Mouse (Mus musculus) cerebellum, adult 2 months (tissue): ENCODE measurements at regions not wholly inside any gene's neighbourhood (a gene's known extent, or its start where the extent isn't known, plus 50 kb on each side); places are given as distances from the start of the nearest gene placed in this dataset.
A peak's percentile ranks its signal among the peaks of the same experiment; 100 is the strongest.

Experiments
- DNase-seq, 2 experiments: peaks; one replicate each; pipeline ENCODE4 v3.0.0; 2021
- H3K27ac ChIP-seq: fragments of 200-500 bp; 2 replicates; pipeline ENCODE4 v1.5.1; 2012; ENCODE audit warnings: low read length, control low read depth, inconsistent platforms; ENCODE audit not compliant: insufficient read depth
- H3K27me3 ChIP-seq: fragments of 200-500 bp; 2 replicates; pipeline ENCODE4 v1.6.1; 2012; ENCODE audit warnings: inconsistent platforms, mild to moderate bottlenecking, low read length, moderate library complexity; ENCODE audit not compliant: control insufficient read depth, insufficient read depth
- H3K4me1 ChIP-seq: fragments of 200-500 bp; 2 replicates; pipeline ENCODE4 v1.6.1; 2011; ENCODE audit warnings: low read length; ENCODE audit not compliant: control insufficient read depth, insufficient read depth
- H3K4me3 ChIP-seq: fragments of 200-500 bp; replicated peaks from 2 replicates; pipeline ENCODE3; 2011; ENCODE audit warnings: mild to moderate bottlenecking, low read depth, low read length, control low read depth; ENCODE audit not compliant: insufficient read depth
- CTCF ChIP-seq: fragments of 200-500 bp; IDR thresholded peaks from 2 replicates; pipeline ENCODE4 v1.5.1; 2011; ENCODE audit warnings: low read depth, mild to moderate bottlenecking, control low read depth, low read length, moderate library complexity, borderline replicate concordance; ENCODE audit not compliant: insufficient read depth
- POLR2A ChIP-seq: fragments of 200-500 bp; IDR thresholded peaks from 2 replicates; pipeline ENCODE4 v1.6.1; 2011; ENCODE audit warnings: low read length, control low read depth, borderline replicate concordance; ENCODE audit not compliant: insufficient read depth
- WGBS: fragments of 180-500 bp; shearing (Covaris S2); methylation state at CpG from one replicate; pipeline ENCODE4 v1.1.7; 2018; 5-methylcytosine and 5-hydroxymethylcytosine counted together

GRCm38 (mm10) chr3:14968345-14968744 is 82.3 kb downstream of the Car2 start:
- Histone ChIP-seq H3K4me1 (no peaks in the 10 kb centered on the region), H3K27me3 (no peaks in the 10 kb centered on the region), H3K4me3 (no peak overlapping the region), H3K27ac (no peak overlapping the region)
- no peak for TF ChIP-seq CTCF
- TF ChIP-seq POLR2A: no peak
- no peak for DNase-seq
- WGBS: 92% methylated on average over 1 of the region's 1 CpGs

DNA sequence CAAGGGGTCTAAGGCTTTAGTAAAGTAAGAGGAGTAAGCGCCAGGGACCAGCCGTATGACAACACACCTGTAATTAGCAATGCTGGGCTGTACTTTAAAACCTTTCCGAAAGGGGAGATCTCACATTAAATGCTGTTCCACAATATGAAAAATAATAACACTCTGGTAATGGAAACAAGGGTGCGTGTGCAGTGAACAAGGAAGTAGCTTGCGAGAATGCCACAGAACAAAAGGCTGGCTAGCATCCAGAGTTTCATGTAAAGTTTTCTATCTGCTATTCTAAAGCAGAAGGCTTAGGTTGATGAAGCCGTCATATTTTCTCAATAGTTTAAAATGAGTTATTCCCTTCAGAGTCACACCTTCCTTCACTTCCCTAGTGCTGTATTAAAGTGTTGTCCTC is 83.6 kb downstream of the Car2 start:
- TF ChIP-seq CTCF (no peak), POLR2A (no peak)
- Histone ChIP-seq H3K27ac (no peak overlapping the region), H3K4me1 (no peaks in the 10 kb centered on the region), H3K4me3 (no peak overlapping the region), H3K27me3 (no peaks in the 10 kb centered on the region)
- 88% methylated on average over 6 of the region's 6 CpGs for WGBS
- DNase-seq: no peak

GRCm38 (mm10) chr3:14971647-14972046 is 85.6 kb downstream of the Car2 start:
- DNase-seq: no peak
- WGBS: 94% methylated on average over 2 of the region's 2 CpGs
- no peak overlapping the region for H3K4me3 ChIP-seq
- no peak overlapping the region for H3K27ac ChIP-seq
- H3K4me1 ChIP-seq: no peaks in the 10 kb centered on the region
- TF ChIP-seq POLR2A (no peak), CTCF (no peak)
- H3K27me3 ChIP-seq: no peaks in the 10 kb centered on the region

- DNase-seq: no peak
- H3K27me3 ChIP-seq: no peaks in the 10 kb centered on the region
- H3K4me1 ChIP-seq: no peaks in the 10 kb centered on the region
- 94% methylated on average over 2 of the region's 2 CpGs for WGBS
- no peak overlapping the region for H3K27ac ChIP-seq
- H3K4me3 ChIP-seq: no peak overlapping the region
- TF ChIP-seq POLR2A (no peak), CTCF (no peak)
Measured at GRCm38 (mm10) chr3:14974758-14975157, 88.7 kb downstream of the Car2 start.

DNA sequence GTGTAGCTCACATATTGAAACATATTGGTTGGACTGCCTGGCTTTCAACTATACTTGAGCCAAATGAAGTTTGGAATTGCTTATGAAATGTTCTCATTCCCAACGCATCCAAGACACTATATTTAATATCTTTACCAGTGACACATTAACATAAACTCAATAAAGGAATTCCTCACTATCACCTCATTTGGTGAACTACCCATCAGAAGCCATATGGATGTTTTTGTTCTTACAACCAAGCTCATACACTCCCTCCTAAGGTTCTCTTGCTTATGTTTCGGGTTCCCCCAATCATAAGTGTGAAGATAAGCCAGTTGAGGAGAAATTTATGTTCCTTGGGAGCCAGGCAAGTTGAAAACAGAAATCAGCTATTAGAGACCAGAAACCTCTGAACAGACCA is 89.1 kb downstream of the Car2 start:
- Histone ChIP-seq H3K27ac (no peak overlapping the region), H3K27me3 (no peaks in the 10 kb centered on the region), H3K4me3 (no peak overlapping the region), H3K4me1 (no peaks in the 10 kb centered on the region)
- 95% methylated on average over 2 of the region's 2 CpGs for WGBS
- no peak for DNase-seq
- TF ChIP-seq POLR2A (no peak), CTCF (no peak)

DNA sequence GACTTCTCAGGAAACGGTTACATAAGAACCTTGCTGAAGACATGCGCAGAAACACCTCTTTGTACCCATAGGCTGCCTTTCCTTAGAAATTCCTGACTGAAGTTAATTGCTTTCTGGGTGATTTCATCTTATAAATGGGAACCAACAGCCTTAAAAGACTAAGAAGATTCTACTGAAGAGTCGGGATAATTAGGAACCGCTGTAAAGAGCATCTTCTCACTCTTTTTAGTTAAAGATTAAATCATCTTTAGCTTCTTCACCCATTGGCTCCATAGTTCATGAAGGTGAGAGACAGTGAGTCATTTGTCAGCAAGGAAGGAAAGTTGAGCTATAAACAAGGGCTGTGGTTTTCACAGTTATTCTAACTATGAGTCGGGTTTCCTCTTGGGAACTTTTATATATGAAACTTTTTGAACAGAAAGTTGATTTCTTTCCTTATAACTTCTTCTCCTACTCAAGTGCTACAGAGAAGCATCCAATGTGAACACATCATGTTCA is 93.1 kb downstream of the Car2 start:
- 85% methylated on average over 5 of the region's 5 CpGs for WGBS
- DNase-seq: no peak
- no peaks in the 10 kb centered on the region for H3K27me3 ChIP-seq
- H3K27ac ChIP-seq: no peak overlapping the region
- no peak for TF ChIP-seq POLR2A
- no peak for TF ChIP-seq CTCF
- no peaks in the 10 kb centered on the region for H3K4me1 ChIP-seq
- no peak overlapping the region for H3K4me3 ChIP-seq

GRCm38 (mm10) chr3:14989635-14990034 is 103.6 kb downstream of the Car2 start:
- Histone ChIP-seq H3K4me1 (no peaks in the 10 kb centered on the region), H3K4me3 (no peak overlapping the region), H3K27me3 (no peaks in the 10 kb centered on the region), H3K27ac (peak overlapping the region; percentile 21; the same call in 1 of the 2 replicates)
- DNase-seq: no peak
- TF ChIP-seq CTCF (no peak), POLR2A (no peak)
- 67% methylated on average over 3 of the region's 3 CpGs for WGBS

DNA sequence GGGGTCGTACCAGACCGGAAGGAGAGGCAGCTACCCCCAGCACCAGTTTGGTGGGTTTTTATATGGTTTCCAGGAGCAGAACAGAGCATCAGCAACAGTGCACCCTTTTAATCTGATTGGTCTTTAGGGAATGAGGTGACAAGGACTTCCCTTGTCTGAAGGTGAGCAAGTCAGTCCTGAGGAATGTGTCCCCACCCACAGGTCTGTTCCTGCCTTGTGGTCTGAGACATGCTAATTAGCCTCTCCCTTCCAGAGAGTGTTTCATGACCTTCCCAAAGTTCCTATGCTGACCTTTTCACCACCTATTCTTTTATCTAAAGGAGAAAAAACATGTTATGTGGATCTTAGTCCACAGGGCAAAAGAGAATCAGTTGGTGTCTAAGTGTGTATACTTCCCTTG is 107.9 kb downstream of the Car2 start:
- Histone ChIP-seq H3K4me3 (no peak overlapping the region), H3K4me1 (no peaks in the 10 kb centered on the region), H3K27ac (no peak overlapping the region), H3K27me3 (no peaks in the 10 kb centered on the region)
- no peak for TF ChIP-seq CTCF
- 87% methylated on average over 2 of the region's 2 CpGs for WGBS
- DNase-seq: no peak

DNA sequence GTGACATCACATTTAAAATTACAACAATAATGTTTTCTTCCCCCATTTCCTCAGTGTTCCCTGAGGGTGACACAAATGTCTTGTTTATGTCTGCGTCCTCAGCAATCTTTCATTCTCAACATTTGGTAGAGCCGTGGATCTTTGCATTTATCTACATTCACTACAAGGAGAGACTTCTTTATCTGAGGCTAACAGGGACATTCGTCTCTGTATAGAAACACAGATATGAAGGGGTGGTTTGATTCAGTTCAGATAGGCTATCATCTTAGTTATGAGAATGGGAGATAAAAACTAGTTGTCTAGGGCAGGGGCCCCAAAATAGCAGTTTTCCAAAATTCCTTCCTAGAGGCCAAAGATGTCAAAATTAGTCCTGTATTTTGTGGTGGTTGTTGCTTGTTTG is 111.2 kb downstream of the Car2 start:
- Histone ChIP-seq H3K4me1 (no peaks in the 10 kb centered on the region), H3K27ac (no peak overlapping the region), H3K4me3 (no peak overlapping the region), H3K27me3 (no peaks in the 10 kb centered on the region)
- no peak for TF ChIP-seq CTCF
- no peak for TF ChIP-seq POLR2A
- DNase-seq: no peak
- 92% methylated on average over 3 of the region's 3 CpGs for whole genome bisulfite sequencing
